Mouse (Mus musculus): Measurements from ENCODE around the gene Usp20. TPM values are rescaled to one million over a fixed set of nuclear protein-coding genes. Genes with fewer than 3 reads are reported as not detected.

Gene Usp20
- polyA plus RNA-seq (2021; fragmentation: Nextera tagmentation), result 32.0 and 32.1 TPM in 2 replicates
- long read RNA-seq, experiment 1, full-length matches to known transcripts, result 47 of 90 reads
- long read RNA-seq, experiment 1, partial matches to known transcripts, result 26 of 90 reads
- long read RNA-seq, experiment 1, other reads (novel, unspliced or antisense), result 17 of 90 reads
- long read RNA-seq, experiment 2, full-length matches to known transcripts, result 264 of 347 reads
- long read RNA-seq, experiment 2, partial matches to known transcripts, result 50 of 347 reads
- long read RNA-seq, experiment 2, other reads (novel, unspliced or antisense), result 33 of 347 reads

DNA sequence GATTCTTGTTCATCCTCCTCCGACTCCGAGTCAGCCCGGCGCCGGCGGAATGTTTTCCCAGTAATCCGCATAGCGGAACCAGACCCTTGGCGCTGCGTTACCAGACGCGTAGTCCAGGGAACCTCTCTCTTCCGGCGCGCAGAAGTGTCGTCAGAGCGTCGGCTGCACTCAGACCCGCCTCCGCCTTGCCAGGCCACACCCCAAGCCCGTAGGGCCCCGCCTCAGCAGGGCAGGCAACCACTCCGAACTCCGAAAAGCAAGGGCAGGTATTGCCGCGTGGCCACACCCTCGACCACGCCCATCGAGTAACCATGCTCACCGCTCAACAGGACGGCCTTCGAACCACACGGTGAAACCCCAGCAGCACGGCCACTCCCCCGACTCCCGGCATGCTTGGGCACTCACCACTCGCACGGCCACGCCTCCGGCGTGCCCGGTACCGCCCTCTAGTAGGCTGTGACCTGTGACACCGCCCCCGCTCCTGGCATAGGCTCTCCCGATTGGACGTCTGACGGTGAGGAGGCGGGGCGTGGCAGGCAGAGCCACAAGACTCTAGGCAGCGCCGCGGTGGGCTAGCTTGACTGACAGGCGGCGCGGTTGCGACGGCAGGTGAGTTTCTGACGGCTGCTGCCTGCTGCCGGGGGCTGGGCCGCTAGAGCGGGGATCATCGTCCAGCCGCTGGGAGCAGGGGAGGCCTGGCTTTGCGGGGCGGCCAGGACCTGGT, at the start of gene Usp20, which contains the start of gene BC005624:
Usp20 (plus strand) TSS at position 490 of the 724 bp plus-strand sequence.
BC005624 (minus strand) TSS at position 412 of the 724 bp plus-strand sequence.

DNA sequence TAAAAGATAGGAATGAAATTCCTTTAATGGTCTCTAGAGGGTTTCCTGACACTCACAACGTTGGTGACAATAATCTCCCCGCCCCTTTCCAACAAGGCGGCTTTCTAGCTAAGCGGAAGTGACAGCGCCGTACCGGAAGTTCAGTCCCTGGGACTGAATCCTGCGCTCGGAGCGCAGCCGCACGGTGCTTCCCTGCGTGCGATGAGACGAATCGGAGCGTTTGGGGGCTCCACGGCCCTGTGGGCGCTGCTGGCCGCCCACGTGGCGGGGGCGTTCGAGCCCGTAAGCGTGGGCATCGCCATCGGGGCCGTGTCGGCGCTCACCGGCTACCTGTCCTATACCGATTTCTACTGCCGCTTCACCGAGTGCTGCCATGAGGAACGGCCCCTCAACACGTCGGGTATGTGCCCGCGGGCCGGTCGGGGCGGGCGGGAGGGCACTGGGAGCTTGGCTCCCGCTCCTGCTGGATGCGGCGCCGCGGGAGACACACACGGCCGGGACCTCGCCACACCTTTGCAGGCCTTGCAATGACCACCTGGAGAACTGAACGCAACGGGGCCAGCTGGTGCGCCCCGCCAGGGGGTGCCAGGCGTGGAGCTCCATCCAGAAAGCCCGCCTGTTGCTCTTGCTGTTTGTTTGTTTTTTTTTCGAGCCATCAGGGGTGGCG, 29.1 kb upstream of the Usp20 start, which contains the start of gene Tor1b:
Tor1b (plus strand) TSS at position 136 of the 667 bp plus-strand sequence.

DNA sequence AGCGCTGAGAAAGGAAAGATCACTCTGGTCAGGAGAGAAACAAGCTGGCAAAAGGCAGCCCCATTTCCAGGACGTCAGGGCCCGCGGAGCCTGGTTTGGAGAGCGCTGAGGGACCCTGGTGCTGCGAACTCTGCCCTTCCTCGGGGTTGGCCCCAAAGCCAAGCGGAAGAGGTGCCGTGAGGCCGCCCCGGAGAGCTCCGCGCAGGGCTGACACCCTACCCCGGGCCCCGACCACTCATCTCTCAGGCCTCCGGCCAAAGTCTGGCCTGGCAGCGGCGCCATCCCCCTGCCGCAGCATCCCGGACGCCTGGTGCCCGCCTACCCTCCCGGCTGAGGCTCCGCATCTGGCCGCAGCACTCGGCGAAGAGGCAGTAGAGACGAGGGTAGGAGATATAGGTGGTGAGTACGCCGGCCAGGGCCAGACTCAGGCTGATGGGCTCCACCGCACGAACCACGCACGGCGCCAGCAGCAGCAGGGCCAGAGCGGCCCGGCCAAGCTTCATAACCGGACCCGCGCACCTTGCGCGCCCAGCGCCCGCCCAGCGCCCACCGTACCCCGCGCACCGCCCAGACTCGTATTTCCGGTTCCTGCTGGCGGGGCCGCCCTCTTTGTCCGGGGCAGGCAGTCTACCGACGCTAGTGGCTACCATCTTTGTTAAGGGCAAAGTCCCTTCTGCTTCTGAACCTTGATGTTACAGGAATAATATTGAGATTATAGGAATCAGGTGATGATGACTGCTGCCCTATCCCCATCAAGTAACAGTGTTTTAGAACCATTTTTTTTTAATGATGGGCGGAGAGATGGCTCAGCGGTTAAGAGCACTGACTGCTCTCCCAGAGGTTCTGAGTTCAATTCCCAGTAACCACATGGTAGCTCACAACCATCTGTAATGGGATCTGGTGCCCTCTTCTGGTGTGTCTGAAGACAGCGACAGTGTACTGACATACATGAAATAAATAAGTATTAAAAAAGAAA, 14.4 kb upstream of the Usp20 start, which contains the start of gene Tor1a:
Tor1a (minus strand) TSS at position 582 of the 976 bp plus-strand sequence.

Other genes with a start within 250 kb of the Usp20 start
- gene 1700001O22Rik, start 178.6 kb upstream of the Usp20 start, polyA plus RNA-seq (2021; fragmentation: Nextera tagmentation), result 3.2 and 5.0 TPM in 2 replicates
- gene Ntmt1, start 174.5 kb upstream of the Usp20 start, polyA plus RNA-seq (2021; fragmentation: Nextera tagmentation), result 51.9 and 55.5 TPM in 2 replicates
- 22.1 and 24.5 TPM in 2 replicates for gene Asb6, start 151.9 kb upstream of the Usp20 start, polyA plus RNA-seq (2021; fragmentation: Nextera tagmentation)
- 0.18 and 0.44 TPM in 2 replicates for gene Prrx2, start 147.3 kb upstream of the Usp20 start, polyA plus RNA-seq (2021; fragmentation: Nextera tagmentation)
- gene Ptges, start 52.4 kb upstream of the Usp20 start, polyA plus RNA-seq (2021; fragmentation: Nextera tagmentation), result 1.7 and 2.3 TPM in 2 replicates
- gene Tor1b, start 29.3 kb upstream of the Usp20 start, polyA plus RNA-seq (2021; fragmentation: Nextera tagmentation), result 26.2 and 28.7 TPM in 2 replicates
- 82.1 and 84.8 TPM in 2 replicates for gene Tor1a, start 14.3 kb upstream of the Usp20 start, polyA plus RNA-seq (2021; fragmentation: Nextera tagmentation)
- 73.5 and 81.5 TPM in 2 replicates for gene BC005624, start 78 bp upstream of the Usp20 start, polyA plus RNA-seq (2021; fragmentation: Nextera tagmentation)
- gene Fnbp1, start 159.7 kb downstream of the Usp20 start, polyA plus RNA-seq (2021; fragmentation: Nextera tagmentation), result 14.9 and 19.8 TPM in 2 replicates
- 5.4 and 8.9 TPM in 2 replicates for gene Gpr107, start 170.0 kb downstream of the Usp20 start, polyA plus RNA-seq (2021; fragmentation: Nextera tagmentation)